Mouse (Mus musculus) T-helper 2 cell (primary cell): ENCODE results near the gene Krt84.

Source experiments
- in situ Hi-C: fragments of 300-600 bp; cut with MboI, MseI; formaldehyde crosslinking; loops from one replicate; pipeline ENCODE4 v1.15.1; 2025; ENCODE audit warnings: high pct_unique_total_duplicates

Krt84 gene

DNA sequence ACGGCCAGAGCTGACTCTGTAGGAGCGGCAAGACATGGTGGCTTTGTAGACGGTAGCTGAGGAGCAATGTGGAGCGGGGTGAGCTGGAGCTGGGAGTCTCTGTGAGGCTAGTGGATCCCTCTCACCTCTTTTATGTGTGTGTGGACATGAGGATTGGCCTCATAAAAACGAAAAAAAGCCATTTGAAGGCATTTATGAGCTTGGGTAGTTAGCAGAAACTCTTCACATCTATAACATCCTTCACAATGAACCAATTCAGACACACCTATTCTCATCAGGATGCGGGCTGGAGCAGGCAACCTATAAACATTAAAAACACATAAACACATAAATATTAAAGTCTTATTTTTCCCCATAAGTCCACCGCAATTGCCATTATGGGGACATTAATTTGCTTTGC is at the start of gene Krt84:
TSS of gene Krt84 (minus strand) at position 101 of the 400 bp plus-strand sequence.
- in situ Hi-C loops: loop anchor here (10.0 kb wide), 1 partner anchor 442 kb away; no protein-coding TSS in a partner anchor

DNA sequence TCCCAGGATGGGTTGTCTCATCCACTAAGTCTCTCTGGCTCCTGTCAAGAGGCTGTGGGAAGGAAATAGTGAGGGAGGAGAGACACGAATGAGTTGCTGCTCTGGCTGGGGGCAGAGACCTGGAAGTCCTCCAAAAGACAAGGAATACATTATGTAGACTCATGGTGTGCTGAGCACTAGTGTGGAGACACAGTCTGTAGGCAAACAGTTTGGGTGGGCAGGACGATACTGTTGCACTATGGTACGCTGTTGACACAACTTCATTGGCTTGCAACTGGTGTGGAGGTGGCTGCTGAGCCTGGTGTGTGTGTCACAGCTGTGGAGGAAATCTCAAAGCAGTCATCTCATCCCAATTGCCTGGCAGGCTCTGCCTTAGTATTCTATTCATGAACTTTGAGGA is 49.1 kb upstream of the Krt84 start:
- in situ Hi-C loops: no loop called here

DNA sequence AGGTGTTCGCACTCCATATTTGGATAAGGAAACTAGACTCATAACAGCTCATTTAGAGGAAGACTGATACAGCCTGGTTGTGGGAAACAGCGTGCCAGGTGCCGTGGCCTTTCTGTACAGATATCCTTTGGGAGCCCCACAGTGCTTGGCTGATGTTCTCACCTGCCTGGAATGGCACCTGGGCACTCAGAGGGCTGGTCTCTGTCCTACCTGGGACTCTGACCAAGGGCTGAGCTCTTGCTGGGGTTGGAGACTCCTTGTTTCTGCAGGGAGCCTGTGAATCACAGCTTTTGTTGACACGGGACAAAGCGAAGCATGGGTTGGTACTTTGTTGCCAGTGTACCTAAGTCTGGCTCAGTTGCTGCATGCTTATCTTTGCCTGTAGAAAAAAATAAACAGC is 42.9 kb upstream of the Krt84 start:
- in situ Hi-C loops: no loop called here

DNA sequence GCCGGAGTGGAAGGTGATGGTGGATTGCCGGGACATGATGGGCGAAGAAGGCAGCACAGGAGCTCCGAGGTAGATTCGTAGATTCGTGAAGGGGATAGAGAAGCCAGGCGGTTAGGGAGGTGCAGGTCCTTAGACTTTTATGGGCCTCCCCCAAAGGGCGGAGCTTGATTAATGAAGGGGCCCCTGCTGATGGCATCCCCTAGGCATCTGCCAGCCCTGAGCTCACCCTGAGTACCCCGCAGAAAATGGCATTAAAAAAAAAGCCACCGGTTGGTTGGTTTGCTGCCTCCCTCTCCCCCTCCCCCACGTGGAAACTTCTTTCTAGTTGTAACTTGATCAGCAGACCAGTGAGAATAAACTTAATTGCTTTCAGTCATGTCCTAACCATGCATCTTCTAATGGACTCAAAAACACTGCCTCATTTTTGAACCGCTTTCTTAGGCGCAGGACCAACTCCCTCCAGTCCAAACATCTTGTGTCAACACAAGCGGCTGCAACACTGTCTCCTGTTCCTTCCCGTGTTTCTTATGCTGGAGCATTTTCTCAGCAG is 41.3 kb upstream of the Krt84 start, which contains the start of gene Krt75:
TSS of gene Krt75 (minus strand) at position 109 of the 550 bp plus-strand sequence.
- in situ Hi-C loops: no loop called here

DNA sequence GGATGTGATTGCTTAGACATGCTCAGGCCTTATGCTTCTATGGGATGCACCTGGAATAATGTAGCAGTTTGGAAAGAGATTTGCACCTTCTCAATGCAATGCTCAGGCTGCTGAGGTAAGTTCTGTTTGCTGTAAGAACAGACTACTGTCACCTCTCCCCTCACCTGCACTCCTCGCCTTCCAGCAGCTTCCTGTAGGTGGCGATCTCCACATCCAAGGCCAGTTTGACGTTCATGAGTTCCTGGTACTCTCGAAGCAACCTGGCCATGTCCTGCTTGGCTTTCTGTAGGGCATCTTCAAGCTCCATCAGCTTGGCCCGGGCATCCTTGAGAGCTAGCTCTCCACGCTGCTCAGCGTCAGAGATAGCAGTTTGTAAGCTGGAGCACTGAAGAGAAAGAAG is 35.2 kb upstream of the Krt84 start:
- in situ Hi-C loops: no loop called here

DNA sequence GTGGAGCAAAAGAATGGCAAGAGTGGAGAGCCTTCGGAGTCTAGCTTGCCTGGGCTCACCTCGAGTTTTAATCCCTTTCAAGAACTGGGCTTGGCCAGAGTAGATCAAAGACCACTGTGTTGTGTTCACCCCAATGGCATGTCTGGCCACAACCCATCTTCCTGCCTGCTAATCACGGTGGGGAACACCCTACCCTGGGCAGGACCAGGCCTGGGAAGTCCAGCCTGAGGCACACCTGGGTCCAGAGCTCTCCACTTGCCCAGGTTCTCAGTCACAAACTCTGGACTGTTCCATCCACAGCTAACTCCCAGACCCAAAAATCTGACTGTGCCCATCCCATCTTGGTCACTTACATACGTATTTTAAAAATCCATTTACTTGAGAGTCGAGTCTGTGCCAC is 30.2 kb upstream of the Krt84 start, which contains the start of gene Krt90:
TSS of gene Krt90 (minus strand) at position 101 of the 400 bp plus-strand sequence.
- in situ Hi-C loops: no loop called here

DNA sequence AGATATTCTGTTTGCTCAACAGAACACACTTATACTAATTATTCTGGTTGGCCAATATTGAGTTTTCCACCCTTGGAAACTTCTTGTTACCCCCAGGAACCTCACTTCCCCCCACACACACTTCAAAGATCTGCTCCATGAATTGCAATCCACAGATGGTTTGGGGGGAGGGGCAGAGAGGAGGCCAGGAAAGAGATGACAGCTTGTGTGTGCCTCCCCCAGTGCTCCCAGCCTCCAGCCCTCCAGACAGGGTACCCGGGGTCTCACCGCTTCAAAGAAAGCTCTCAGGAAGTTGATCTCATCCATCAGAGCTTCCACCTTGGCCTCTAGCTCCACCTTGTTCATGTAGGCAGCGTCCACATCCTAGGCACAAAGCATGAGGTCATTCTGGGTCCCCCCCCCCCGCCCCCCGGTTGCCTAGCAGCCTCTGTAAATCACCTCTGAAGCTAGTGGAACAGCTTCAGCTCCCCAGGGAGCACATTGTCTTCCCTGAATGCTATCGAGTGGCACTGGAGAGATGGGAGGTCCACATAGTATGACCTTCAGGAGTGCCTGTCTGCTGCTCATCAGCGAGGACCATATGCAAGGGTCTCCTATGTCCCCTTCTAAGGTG is 25.5 kb upstream of the Krt84 start:
- in situ Hi-C loops: no loop called here

DNA sequence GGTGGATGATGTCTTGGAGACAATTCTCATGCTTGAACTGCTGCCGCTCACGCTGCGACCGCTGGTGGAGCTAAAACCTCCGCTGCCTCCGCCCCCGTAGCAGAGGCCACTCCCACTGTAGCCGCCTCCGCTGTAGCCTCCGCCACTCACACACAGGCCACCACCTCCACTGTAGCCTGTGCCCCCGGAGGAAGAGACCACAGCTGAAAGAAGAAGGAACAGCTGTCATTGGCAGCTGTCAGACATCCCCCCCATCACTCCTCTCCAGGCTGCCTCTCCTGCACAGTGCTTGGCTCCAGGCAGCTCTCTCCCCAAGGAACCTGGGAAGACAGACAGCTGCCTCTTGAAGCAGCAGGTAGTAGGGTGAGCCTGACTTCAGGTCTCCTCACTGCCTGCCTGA is 20.5 kb upstream of the Krt84 start:
- in situ Hi-C loops: no loop called here

DNA sequence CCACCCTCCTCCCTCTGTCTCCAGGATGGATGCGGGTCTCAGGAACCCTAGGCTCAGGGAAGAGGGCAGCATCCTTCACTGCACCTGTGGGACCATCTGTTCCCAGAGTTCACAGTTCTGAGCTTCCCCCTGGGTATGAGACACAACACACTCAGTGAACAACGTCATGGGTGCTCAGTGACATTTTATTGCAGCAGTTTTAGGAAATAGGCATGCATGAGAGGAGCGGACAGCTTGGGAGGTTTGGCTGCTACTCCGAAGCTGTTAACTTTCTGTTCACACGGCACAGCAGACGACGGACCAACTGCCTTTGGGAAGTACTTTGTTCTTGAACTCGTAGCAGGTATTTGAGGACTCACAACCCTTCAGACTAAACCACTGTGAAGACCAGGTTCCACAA is 19.6 kb upstream of the Krt84 start:
- in situ Hi-C loops: no loop called here

DNA sequence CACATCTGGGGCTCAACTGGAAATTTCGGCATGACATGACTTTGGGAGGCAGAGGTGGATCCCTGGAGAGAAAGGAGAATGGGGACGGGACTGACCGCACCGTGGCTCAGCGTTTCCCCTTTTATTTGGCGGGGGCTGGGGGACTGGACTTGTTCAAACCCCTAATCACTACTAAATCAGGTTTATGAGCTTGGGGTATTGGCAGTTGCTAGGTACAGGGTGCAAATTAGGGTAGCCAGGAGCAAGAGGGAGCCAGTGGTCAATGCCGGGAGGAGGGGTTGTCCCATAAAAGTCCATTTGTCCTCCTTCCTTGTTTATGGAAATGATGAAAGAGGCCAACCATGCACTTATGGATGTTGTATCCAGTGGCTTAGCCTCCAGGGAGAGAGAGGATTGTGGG is 17.9 kb upstream of the Krt84 start, which contains the start of gene Krt82:
TSS of gene Krt82 (minus strand) at position 101 of the 400 bp plus-strand sequence.
- in situ Hi-C loops: no loop called here

DNA sequence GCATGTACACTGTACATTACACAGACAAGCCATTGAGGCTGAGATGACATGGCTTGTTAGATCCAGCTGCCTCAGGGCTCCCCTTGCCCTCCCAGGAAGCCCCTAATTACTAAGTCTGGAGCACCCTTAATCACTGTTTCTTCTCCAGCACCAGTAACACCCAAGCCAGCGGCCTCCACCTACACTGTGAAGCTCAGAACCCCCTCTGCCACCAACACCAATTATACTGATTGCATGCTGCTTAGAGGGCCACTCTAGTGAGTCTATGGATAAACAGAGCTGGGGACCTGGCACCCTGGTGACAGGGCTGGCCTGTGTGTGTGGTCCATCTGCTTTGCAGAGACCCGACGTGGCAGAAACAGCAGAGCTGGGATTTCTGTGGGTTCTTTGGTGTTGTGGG is 11.9 kb upstream of the Krt84 start:
- in situ Hi-C loops: no loop called here

DNA sequence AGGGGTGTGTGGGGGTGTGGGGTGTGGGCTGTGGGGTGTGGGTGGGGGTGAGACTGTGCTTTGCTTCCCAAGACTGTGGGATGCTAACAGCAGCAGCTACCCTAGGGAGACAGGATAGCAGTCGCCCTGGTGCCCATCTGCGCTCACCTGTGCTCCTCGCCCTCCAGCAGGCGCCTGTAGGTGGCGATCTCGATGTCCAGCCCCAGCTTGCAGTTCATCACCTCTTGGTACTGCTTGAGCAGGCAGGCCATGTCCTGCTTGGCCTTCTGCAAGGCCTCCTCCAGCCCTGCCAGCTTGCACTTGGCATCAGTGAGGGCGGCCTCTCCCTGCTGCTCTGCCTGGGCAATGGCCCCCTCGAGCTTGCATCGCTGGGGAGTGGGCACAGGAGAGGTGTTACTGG is 9.9 kb upstream of the Krt84 start:
- in situ Hi-C loops: no loop called here

DNA sequence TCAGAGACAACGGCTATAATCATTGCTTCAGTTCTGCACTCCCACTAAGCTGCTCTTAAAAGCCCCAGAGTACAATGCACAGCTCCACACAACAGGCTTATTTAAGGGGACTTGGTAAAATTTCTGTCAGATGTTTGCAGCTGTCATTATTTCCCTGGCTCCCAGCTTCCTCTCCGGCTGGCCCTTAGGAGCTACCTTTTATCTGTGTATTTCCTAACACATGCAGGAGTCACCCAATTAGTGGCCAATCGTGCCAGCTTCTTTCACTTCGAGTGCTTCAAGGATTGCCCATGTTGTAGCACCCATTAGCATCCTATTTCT is 5.9 kb upstream of the Krt84 start:
- in situ Hi-C loops: loop anchor here (10.0 kb wide), 1 partner anchor 436 kb away; no protein-coding TSS in a partner anchor

DNA sequence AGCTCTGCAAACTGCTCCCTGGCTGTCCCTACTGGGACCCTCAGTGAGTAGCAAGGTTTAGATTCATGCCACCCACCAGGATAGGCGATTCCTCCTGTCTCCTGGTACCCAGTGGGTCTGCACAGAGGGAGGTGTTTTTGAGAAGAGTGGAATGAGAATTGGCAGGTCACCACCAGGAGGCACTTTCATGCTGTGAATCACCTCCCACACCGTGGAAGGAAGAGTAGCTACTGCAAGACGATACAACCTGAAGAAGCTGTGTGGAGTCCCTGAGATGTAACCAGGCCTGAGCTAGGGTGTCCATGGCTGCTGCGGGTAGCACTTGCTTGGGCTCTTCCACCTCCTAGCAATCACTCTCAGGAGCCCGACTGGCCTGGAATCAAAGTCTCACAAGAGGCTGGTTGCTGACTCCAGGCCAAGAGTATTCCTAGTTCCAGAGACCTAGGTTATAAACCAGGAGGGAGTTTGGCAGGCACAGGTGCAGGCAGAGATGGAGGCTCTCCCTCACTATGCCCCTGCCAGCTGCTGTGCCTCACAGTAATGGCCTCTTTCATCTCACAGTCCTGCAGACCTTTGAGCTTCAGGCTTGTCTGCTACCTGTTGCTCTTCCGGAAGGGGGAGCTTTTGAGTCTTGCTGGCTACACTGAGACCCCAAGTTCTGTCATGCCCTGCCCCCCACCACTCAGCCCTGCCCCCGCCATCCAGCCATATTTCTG is 5.4 kb upstream of the Krt84 start:
- in situ Hi-C loops: loop anchor here (10.0 kb wide), 1 partner anchor 437 kb away; no protein-coding TSS in a partner anchor

DNA sequence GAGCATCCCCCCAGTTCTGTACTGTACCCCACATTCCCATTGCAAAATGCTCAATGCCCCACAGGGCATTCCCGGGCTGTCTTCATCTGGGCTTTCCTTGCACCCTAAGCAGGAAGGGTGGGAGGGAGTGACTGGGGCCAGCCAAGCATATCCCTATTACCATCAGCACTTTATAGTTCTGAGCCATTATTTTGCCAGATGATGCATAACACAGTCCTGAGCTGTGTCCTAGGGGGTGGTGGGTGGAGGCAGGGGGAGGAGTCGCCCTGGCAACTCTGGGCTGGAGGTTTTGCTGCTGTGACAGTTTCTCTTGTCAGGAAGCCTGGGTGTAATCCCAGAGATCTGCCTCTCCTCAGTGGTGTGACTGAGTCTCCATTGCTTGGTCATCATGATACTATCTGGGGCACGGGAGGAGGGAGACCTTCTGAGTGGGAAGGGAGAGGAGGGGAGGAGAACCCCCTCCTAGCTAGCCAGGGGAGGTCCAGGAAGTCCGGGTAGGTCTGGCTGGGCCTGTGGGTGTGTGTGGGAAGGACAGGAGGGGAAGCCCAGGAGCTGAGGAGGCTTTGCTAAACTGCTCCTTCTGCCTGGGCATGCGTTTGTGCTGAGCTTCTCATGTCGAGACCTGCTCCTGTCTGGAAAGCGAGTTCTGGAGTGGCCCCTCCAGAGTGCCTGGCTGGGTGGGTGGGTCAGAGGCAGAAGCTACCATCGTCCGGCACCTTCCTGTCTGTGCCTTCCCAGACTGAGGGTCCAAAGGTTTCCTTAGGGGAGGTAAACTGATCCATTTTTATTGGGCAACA is 3.6 kb upstream of the Krt84 start:
- in situ Hi-C loops: loop anchor here (10.0 kb wide), 1 partner anchor 439 kb away; no protein-coding TSS in a partner anchor

DNA sequence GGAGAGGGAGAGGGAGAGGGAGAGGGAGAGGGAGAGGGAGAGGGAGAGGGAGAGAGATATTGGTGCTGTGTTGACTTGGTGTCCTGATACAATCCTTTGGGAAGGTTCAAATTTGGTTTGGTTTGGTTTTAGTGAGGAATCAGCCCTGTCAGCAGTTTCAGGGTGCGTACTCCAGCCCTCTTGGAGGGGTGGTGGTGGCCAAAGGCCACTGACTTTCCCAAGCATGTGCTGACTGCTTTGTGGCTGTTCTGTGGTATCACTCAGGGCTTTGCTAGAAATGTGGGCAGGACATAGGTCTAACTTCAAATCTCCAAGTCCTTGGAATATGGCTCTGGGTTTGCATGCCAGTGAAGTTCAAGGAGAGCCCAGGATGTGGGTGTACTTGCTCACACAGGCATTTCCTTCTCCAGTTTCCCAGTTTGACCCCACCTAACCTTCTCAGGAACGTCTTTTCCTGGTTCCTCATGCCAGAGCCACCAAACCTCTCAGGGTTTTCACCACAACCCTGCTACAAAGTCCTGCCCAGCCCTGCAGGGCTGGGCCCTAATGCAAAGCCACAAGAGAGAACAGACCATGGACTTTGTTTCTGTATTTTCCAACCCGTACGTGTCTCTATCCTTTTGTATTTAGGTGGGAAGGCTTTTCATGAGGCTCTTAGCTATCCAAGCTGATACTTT is 9.9 kb downstream of the Krt84 start:
- in situ Hi-C loops: no loop called here

DNA sequence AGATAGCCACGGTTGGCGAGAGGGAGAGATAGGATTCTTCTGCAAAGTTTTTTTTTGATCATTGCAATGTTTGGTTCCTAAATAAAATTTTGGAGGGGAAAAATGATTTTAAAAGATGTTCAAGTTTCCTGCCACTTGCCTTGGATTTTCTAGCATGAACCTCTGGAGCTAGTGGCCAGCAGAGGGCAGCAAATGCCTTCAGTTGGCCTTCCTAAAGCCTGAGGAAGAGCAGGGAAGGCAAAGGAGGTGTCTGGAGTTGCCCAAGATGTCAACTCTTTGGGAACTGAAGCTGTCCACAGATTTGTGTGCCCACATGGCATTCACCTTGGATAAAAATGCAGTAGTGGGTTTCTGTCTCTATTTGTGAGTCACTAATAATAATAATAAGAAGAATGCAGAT is 12.8 kb downstream of the Krt84 start:
- in situ Hi-C loops: loop anchor here (5.0 kb wide), 1 partner anchor 87 kb away; no protein-coding TSS in a partner anchor

DNA sequence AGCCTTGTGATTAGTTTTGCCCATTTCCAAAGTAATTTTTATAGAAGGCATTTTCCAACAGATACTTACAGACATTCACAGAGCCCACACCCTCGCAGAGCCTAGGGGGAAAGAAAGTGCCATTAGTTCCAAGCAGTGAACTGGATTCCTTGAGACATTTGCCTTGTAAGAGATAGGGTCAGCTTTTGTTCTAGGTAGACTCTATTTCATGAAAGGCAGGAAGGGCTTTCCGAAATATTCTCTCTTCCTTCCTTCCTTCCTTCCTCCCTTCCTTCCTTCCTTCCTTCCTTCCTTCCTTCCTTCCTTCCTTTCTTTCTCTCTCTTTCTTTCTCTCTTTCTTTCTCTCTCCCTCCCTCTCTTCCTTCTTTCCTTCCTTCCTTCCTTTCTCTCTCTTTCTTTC is 15.5 kb downstream of the Krt84 start, which contains the start of gene Gm49425:
TSS of gene Gm49425 (minus strand) at position 101 of the 400 bp plus-strand sequence.
- in situ Hi-C loops: loop anchor here (5.0 kb wide), 1 partner anchor 85 kb away; no protein-coding TSS in a partner anchor

DNA sequence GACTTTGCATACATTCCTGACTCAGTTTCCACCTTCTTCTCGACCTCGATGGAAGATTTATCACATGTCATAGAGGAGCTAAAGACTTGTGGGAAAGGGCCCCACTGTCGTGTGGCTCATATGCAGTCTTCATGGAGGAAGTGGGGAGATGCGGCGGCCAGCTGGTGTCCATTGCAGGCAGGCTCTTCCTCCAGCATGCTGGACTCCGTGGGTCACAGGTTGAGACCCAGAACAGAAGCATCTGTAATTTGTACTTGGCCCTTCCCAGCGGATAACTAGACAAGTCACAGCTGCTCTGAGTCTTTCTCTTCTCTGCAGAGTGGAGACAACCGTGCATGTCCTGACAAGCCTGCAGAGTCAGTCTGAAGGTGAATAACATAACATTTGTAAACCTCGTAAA is 24.4 kb downstream of the Krt84 start:
- in situ Hi-C loops: no loop called here

DNA sequence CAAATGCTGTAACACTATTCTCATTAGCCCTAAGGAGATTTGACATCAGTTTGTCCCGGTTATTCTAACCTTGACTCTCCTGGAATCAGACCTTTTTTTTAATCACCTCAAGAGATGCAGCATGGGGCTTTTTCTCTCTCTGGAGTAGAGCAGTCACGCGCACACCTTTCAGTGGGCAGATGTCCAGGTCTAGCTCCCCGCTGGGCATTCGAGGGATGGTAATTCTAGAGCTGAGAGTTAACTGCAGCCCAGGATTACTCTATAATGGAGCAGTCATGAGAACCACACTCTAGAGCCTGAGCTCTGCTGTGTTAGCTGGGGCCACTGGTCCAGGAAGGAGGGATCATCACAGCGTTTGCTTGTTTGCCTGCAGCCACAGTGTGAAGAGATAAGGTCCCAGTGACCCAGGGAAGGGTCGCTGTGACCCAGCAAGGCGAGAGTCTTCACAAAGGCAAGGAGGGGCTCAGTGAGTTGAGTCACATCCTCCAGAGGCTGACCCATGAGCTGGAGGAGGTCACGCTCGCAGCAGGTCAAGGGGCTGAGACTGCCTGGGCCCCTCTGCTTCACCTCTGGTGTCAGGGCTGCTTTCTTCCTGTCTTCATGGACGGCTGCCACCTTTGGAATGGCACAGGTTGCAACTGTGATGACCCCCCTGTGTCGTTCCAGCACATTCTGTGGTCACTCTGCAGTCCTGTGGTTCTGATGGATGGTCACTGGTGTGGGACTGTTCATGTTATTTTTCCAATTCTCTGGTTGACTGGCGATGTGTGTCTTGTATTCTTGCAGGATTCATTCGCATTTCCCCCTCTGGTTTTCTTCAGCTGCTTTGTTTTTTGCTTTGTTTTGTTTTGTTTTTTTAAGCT is 25.5 kb downstream of the Krt84 start:
- in situ Hi-C loops: no loop called here
